ENCODE assay signal across 17 mouse cellular contexts in the genomic region with DNA sequence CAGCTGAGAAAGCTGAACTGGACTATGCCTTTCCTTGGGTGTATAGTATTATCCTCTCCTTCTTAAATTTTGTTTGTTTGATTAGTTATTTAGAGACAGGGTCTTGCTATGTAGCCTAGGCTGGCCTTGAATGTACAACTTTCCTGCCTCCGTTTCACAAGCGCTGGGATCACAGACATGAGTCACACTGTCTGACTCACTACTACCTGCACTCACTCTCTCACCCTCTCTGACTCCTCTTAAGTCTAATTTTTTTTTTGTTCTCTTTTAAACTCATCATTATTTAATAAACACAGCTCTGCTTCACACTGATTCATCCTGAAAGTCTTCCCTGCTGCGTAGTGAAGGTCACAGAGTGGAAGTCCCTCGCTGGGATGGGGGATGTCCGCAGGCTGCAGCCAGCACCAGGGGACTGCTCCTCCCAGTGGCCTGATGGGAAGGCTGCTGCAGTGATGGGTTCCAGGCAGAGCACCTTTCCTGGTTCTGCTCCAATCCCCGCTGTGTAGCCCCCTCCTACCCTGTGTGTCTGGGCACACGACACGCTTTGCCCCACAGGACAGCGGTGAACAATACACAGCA. TPM values are rescaled to one million over a fixed set of nuclear protein-coding genes. Genes with fewer than 3 reads are reported as not detected.
DNase-seq lines count a peak whose midpoint lies in the region; ATAC-seq and TF ChIP-seq lines count a peak whose summit lies in the region.
"Had no signal": no experiment of that assay in that cellular context is flagged by ENCODE, and none has a peak within 500 bp of the region (broad histone marks: within the 10 kb centered on the region; RNA-seq: fewer than 3 reads in every experiment).

No protein-coding gene starts in this region.

- WGBS in intestine, postnatal 0 days = 43% methylated on average over 9 of the region's 9 CpGs
- 42% methylated on average over 9 of the region's 9 CpGs for WGBS in intestine, embryonic 15.5 days
- WGBS in embryonic facial prominence, embryonic 13.5 days = 41% methylated on average over 9 of the region's 9 CpGs

- peak; percentile 31 for TF ChIP-seq CTCF in intestine, postnatal 0 days (IDR thresholded peaks at IDR 0.05; ENCODE audit: low read depth)

- DNase-seq in 416B (ENCODE audit: low read depth) (peak; percentile 46), R1 (ENCODE audit: low read depth, low spot score) (peak; percentile 42)
- no peak for DNase-seq in T-cell, adult 2 months (ENCODE audit: low spot score)
- no peak for DNase-seq in lung, postnatal 10 days
- no peak for DNase-seq in spleen, adult 18-20 months
- DNase-seq: cerebellum, adult 9-11 months; gastrocnemius, postnatal 36 days; kidney, postnatal 36 days; right cerebral cortex, adult 18-20 months; thymus, postnatal 4 days had no signal

- H3K27me3 ChIP-seq in intestine, postnatal 0 days (replicated peaks; ENCODE audit: control insufficient read depth, insufficient read depth, low read length) = no peaks in the 10 kb centered on the region
- H3K27me3 ChIP-seq in intestine, embryonic 15.5 days (replicated peaks) = no peaks in the 10 kb centered on the region
- peaks cover 3% of the 10 kb centered on the region; the same call in 1 of the 2 replicates for H3K27me3 ChIP-seq in embryonic facial prominence, embryonic 13.5 days

- H3K4me2 ChIP-seq in intestine, postnatal 0 days (replicated peaks; ENCODE audit: low read depth) = no peak overlapping the region
- no peak overlapping the region for H3K4me2 ChIP-seq in intestine, embryonic 15.5 days (replicated peaks)
- no peak overlapping the region for H3K4me2 ChIP-seq in embryonic facial prominence, embryonic 13.5 days

- H3K9me3 ChIP-seq in intestine, postnatal 0 days (ENCODE audit: control insufficient read depth) = no peaks in the 10 kb centered on the region
- no peaks in the 10 kb centered on the region for H3K9me3 ChIP-seq in intestine, embryonic 15.5 days
- H3K9me3 ChIP-seq in embryonic facial prominence, embryonic 13.5 days = no peaks in the 10 kb centered on the region
- H3K9me3 ChIP-seq: midbrain, embryonic 10.5 days had no signal

- H3K27ac ChIP-seq in intestine, postnatal 0 days (ENCODE audit: low read depth, low read length) = no peak overlapping the region
- H3K27ac ChIP-seq in intestine, embryonic 15.5 days = no peak overlapping the region
- 0 out of 2 replicates have a peak overlapping the region, but pooled peaks have one; percentile 28 for H3K27ac ChIP-seq in embryonic facial prominence, embryonic 13.5 days
- H3K27ac ChIP-seq: midbrain, embryonic 10.5 days had no signal

- H3K4me3 ChIP-seq in intestine, postnatal 0 days (ENCODE audit: low read depth, low read length) = no peak overlapping the region
- no peak overlapping the region for H3K4me3 ChIP-seq in intestine, embryonic 15.5 days (replicated peaks)
- H3K4me3 ChIP-seq in embryonic facial prominence, embryonic 13.5 days = no peak overlapping the region
- H3K4me3 ChIP-seq: midbrain, embryonic 10.5 days had no signal

- ATAC-seq in intestine, postnatal 0 days = no peak
- ATAC-seq in intestine, embryonic 15.5 days = no peak
- no peak for ATAC-seq in embryonic facial prominence, embryonic 13.5 days (ENCODE audit: insufficient number of reproducible peaks, insufficient read depth, low FRiP score, low TSS enrichment, low read depth)
- ATAC-seq: inflammation-experienced regulatory T-cells, adult 6 months had no signal

- H3K4me1 ChIP-seq in intestine, postnatal 0 days (replicated peaks; ENCODE audit: control insufficient read depth, insufficient read depth, low read length) = no peaks in the 10 kb centered on the region
- no peaks in the 10 kb centered on the region for H3K4me1 ChIP-seq in intestine, embryonic 15.5 days (replicated peaks)
- H3K4me1 ChIP-seq in embryonic facial prominence, embryonic 13.5 days = peaks cover 6% of the 10 kb centered on the region; the same call in 1 of the 2 replicates

- H3K9ac ChIP-seq in intestine, postnatal 0 days (ENCODE audit: low read depth, low read length) = no peak overlapping the region
- no peak overlapping the region for H3K9ac ChIP-seq in intestine, embryonic 15.5 days
- no peak overlapping the region for H3K9ac ChIP-seq in embryonic facial prominence, embryonic 13.5 days

- H3K36me3 ChIP-seq in intestine, postnatal 0 days (ENCODE audit: control insufficient read depth, insufficient read depth) = no peaks in the 10 kb centered on the region
- H3K36me3 ChIP-seq in intestine, embryonic 15.5 days = no peaks in the 10 kb centered on the region
- H3K36me3 ChIP-seq in embryonic facial prominence, embryonic 13.5 days = no peaks in the 10 kb centered on the region
- H3K36me3 ChIP-seq: midbrain, embryonic 10.5 days had no signal

RNA-seq across cellular contexts. Expression of gene Lep, which starts 22.8 kb away (rescaled TPM):
- not detected in 2 replicates for polyA plus RNA-seq in intestine, postnatal 0 days (2015; fragmentation: Nextera tagmentation; extraction: Ambion mirVana)
- polyA plus RNA-seq in intestine, embryonic 15.5 days (2015; fragmentation: Nextera tagmentation; extraction: Ambion mirVana) = not detected in 2 replicates
- not detected in 2 replicates for polyA plus RNA-seq in embryonic facial prominence, embryonic 13.5 days (2015; fragmentation: Nextera tagmentation; extraction: Ambion mirVana)
- polyA plus RNA-seq: heart, embryonic 16.5 days; inflammation-experienced regulatory T-cells, adult 6 months; liver, embryonic 16.5 days; midbrain, embryonic 10.5 days had no signal

Comparison
In these comparisons a context has a peak if more than half of its experiments do, and no peak if none do; other contexts are left out.
1. DNase-seq: peak in 416B (single experiment) and R1 (single experiment); none in T-cell, adult 2 months (single experiment), lung, postnatal 10 days (single experiment) and spleen, adult 18-20 months (0 of 2).